Mouse (Mus musculus) liver, embryonic 14.5 days (tissue): Measurements from ENCODE around the gene Ctnna2. TPM values are rescaled to one million over a fixed set of nuclear protein-coding genes. Genes with fewer than 3 reads are reported as not detected.

Source experiments
- ATAC-seq: fragments of 200-750 bp; cut with Nextera tagmentation; 2 replicates; pipeline ENCODE4 v1.8.0; 2017; ENCODE audit warnings: moderate number of reproducible peaks, mild to moderate bottlenecking, moderate library complexity; ENCODE audit not compliant: insufficient read depth
- DNase-seq, 3 experiments: peaks; one replicate each; pipeline ENCODE4 v3.0.0-alpha.2; 2012 to 2013; ENCODE audit warnings: low read depth in 3 of 3, low spot score in 3 of 3
- H3K27ac ChIP-seq: fragments of 300-500 bp; sonication (generic); 2 replicates; pipeline ENCODE4 v1.5.1; 2014; ENCODE audit warnings: moderate library complexity, mild to moderate bottlenecking, control low read depth, inconsistent platforms
- H3K27me3 ChIP-seq: fragments of 300-500 bp; sonication (generic); 2 replicates; pipeline ENCODE4 v1.6.1; 2014; ENCODE audit warnings: mild to moderate bottlenecking, low read length, moderate library complexity; ENCODE audit not compliant: control insufficient read depth, insufficient read depth
- H3K36me3 ChIP-seq: fragments of 300-500 bp; sonication (generic); replicated peaks from 2 replicates; pipeline ENCODE4 v1.6.1; 2014; ENCODE audit warnings: low read depth; ENCODE audit not compliant: control insufficient read depth, insufficient read depth
- H3K4me1 ChIP-seq, 2 experiments: fragments of 200-500 bp in 1 of 2; fragments of 300-500 bp in 1 of 2; sonication (generic) in 1 of 2; replicated peaks; 2 replicates each; pipeline ENCODE4 v1.6.1; 2012 to 2014; ENCODE audit warnings: antibody characterized with exemption in 1 of 2, inconsistent platforms in 1 of 2, low read length in 1 of 2; ENCODE audit not compliant: control insufficient read depth in 2 of 2, insufficient read depth in 2 of 2
- H3K4me2 ChIP-seq: fragments of 300-500 bp; sonication (generic); 2 replicates; pipeline ENCODE4 v1.6.1; 2014; ENCODE audit warnings: low read depth, mild to moderate bottlenecking, control low read depth, moderate library complexity
- H3K4me3 ChIP-seq, 2 experiments: fragments of 200-500 bp in 1 of 2; fragments of 300-500 bp in 1 of 2; sonication (generic) in 1 of 2; 2 replicates each; pipeline ENCODE4 v1.5.1; 2012 to 2014; ENCODE audit warnings: low read depth in 2 of 2, low read length in 2 of 2, mild to moderate bottlenecking in 2 of 2, control low read depth in 1 of 2, inconsistent platforms in 1 of 2, moderate library complexity in 1 of 2; ENCODE audit not compliant: insufficient read depth in 1 of 2
- H3K9ac ChIP-seq: fragments of 300-500 bp; sonication (generic); replicated peaks from 2 replicates; pipeline ENCODE4 v1.6.1; 2014; ENCODE audit warnings: mild to moderate bottlenecking, control low read depth, moderate library complexity
- H3K9me3 ChIP-seq: fragments of 300-500 bp; sonication (generic); 2 replicates; pipeline ENCODE4 v1.6.1; 2016; ENCODE audit warnings: low read length, mixed read lengths; ENCODE audit not compliant: control insufficient read depth
- CTCF ChIP-seq: IDR thresholded peaks from 2 replicates; pipeline ENCODE4 v1.5.1; 2016; ENCODE audit warnings: antibody characterized with exemption, low read depth, control low read depth
- EP300 ChIP-seq: IDR thresholded peaks from 2 replicates; pipeline ENCODE4 v1.6.1; 2016; ENCODE audit warnings: antibody characterized with exemption, low read depth
- WGBS: fragments of 180-500 bp; shearing (Covaris S2); extraction: QIAGEN DNeasy Blood & Tissue Kit; methylation state at CpG from one replicate; pipeline ENCODE4 v1.1.7; 2014; ENCODE audit not compliant: insufficient replicate concordance; 5-methylcytosine and 5-hydroxymethylcytosine counted together
- polyA plus RNA-seq, 2 experiments: library from polyadenylated mRNA; depleted of rRNA in 1 of 2; stranded (reverse) in 1 of 2; unstranded in 1 of 2; fragments of >200 nt; fragmentation: Nextera tagmentation in 1 of 2; extraction: Ambion mirVana in 1 of 2; gene quantifications; 2 replicates each; pipeline versions ENCODE4 v1.2.1 to v1.2.3; 2012 to 2014

Gene Ctnna2
- polyA plus RNA-seq, 2 experiments = 0.08 to 0.14 TPM

DNA sequence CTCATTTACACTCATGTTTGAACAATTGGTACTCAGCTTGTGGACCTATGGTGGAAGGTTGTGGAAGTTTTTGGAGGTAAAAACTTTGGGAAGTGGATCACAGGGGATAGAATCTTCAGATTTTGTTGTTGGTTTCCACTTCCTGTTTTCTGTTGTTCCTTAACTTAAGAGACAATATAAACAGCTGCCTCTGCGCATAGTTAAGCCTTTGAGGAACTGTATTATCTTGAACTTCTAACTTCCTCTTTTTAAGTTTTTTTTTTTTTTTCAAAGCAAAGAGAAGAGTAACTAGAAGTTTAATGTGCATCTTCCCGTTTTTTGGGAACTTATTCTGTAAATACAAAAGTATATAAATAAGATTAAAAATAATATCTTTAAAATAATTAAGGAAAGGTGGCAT, 644.0 kb downstream of the Ctnna2 start:
- Histone ChIP-seq H3K36me3 (no peaks in the 10 kb centered on the region), H3K9ac (no peak overlapping the region), H3K4me2 (no peak overlapping the region), H3K27ac (no peak overlapping the region), H3K9me3 (no peaks in the 10 kb centered on the region), H3K4me1 (no peaks in the 10 kb centered on the region), H3K4me3 (no peak overlapping the region), H3K27me3 (no peaks in the 10 kb centered on the region)
- DNase-seq (no peak), ATAC-seq (no peak)
- no peak for TF ChIP-seq CTCF
- no peak for TF ChIP-seq EP300
- WGBS = 14% methylated on average over 2 of the region's 2 CpGs

DNA sequence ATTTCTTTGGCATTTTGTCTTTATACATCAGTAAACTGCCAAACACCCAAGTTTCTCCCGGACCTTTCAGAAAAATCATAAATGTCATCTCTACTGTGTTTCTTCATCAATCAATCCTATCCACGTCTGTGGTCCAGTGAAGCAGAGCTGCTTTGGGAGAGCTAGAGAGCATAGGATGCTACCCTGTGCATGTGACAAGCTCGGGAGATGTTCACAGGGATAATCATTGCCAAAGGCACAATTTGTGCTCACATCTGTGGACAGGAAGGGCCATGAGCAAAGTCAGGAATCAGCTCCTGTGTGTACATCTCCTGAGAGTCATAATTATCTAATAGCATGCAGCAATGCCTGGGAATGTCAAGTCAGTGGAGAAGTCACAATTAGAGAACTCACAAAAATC, 654.8 kb downstream of the Ctnna2 start:
- TF ChIP-seq EP300 = no peak
- no peak for TF ChIP-seq CTCF
- Histone ChIP-seq H3K27me3 (no peaks in the 10 kb centered on the region), H3K4me2 (no peak overlapping the region), H3K36me3 (no peaks in the 10 kb centered on the region), H3K4me1 (no peaks in the 10 kb centered on the region), H3K27ac (no peak overlapping the region), H3K4me3 (no peak overlapping the region), H3K9me3 (no peaks in the 10 kb centered on the region), H3K9ac (no peak overlapping the region)
- DNase-seq (no peak), ATAC-seq (no peak)
- 38% methylated on average over 3 of the region's 3 CpGs for WGBS

DNA sequence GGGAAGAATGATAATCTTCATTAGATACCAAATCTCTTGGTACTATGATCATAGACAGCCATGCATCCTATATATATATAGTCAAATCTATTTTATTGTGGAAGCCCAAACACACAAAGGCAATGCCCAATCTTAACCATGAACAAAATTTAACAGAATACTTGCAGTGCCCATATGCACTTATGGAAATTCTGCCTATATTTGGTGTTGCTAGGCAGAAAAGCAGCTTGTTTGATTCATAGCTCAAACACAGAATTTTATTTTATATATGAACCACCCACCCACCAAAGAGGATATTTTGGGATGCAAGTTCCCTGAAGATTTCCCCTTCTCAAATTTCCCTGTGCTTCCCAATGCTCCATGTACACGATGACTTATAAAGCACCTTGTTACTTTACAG, 655.2 kb downstream of the Ctnna2 start:
- H3K4me1 ChIP-seq = no peaks in the 10 kb centered on the region
- no peaks in the 10 kb centered on the region for H3K27me3 ChIP-seq
- no peak overlapping the region for H3K4me2 ChIP-seq
- TF ChIP-seq EP300 (no peak), CTCF (no peak)
- no peak overlapping the region for H3K27ac ChIP-seq
- no peak overlapping the region for H3K4me3 ChIP-seq
- no peaks in the 10 kb centered on the region for H3K9me3 ChIP-seq
- ATAC-seq = no peak
- WGBS = 47% methylated on average over 1 of the region's 1 CpGs
- DNase-seq = no peak
- H3K9ac ChIP-seq = no peak overlapping the region
- no peaks in the 10 kb centered on the region for H3K36me3 ChIP-seq

DNA sequence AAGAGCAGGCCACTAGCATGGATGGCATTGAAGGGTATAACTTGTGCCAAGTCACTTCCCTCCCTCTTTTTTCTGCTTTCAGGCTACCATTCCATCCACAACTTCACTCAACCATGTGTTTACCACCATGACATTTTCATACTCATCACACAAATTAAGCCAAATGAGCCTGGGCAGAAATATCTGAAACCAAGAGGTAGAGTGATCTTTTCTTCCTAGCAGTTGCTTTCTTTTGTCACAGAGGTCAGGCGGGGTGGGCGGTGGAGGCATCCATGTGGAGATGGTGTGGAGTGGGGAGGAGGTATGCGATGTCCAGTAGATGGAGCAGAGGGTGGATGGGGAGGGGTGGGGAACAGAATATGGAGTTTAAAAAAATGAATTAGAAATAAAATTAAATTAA, 672.7 kb downstream of the Ctnna2 start:
- TF ChIP-seq EP300 (no peak), CTCF (no peak)
- Histone ChIP-seq H3K9ac (no peak overlapping the region), H3K4me2 (no peak overlapping the region), H3K27me3 (no peaks in the 10 kb centered on the region), H3K27ac (no peak overlapping the region), H3K9me3 (no peaks in the 10 kb centered on the region), H3K36me3 (no peaks in the 10 kb centered on the region), H3K4me1 (no peaks in the 10 kb centered on the region), H3K4me3 (no peak overlapping the region)
- ATAC-seq (no peak), DNase-seq (no peak)
- WGBS = 78% methylated on average over 3 of the region's 3 CpGs

DNA sequence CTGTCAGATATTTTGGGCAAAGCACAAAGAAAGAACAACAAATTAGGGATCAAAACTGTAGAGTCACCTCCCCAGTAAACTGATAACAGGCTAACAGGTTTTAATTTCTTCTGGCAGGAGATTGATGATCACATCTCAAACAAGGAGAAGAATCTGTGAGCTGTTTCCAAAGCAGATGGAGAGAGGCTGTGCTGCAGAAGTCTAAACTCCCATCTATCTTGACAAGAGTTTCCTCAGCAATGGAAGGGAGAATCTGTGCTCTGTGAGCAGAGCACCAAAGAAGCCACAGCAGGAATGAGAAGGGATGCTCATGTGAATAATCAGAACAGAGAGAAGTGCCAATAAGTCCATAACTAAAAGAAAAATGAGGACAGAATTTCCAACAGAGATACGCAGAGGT, 678.2 kb downstream of the Ctnna2 start:
- Histone ChIP-seq H3K27ac (no peak overlapping the region), H3K27me3 (no peaks in the 10 kb centered on the region), H3K4me3 (no peak overlapping the region), H3K36me3 (no peaks in the 10 kb centered on the region), H3K9me3 (no peaks in the 10 kb centered on the region), H3K4me2 (no peak overlapping the region), H3K4me1 (no peaks in the 10 kb centered on the region), H3K9ac (no peak overlapping the region)
- DNase-seq (no peak), ATAC-seq (no peak)
- WGBS = 63% methylated on average over 1 of the region's 1 CpGs
- TF ChIP-seq CTCF (no peak), EP300 (no peak)

DNA sequence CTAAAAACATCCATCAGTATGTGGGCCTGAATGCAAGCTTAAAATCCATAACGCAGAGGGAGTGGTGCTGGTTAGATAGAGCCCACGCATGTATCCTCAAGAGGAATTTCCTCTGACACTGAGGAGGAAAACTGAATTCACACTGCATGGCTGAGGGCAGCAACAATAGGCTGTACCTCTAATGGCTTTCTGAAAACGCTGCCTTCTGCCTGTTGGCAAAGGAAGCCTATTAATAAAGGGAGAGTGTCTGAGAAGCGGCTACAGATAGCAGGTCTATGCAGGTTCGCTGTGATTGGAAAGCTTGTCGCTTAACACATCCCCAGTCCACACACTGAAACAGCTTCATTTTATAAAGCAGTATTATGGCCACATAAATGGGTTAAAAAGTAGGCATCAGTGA, 688.1 kb downstream of the Ctnna2 start:
- no peak for DNase-seq

More for the DNA sequence above, 688.1 kb downstream of the Ctnna2 start:
- H3K27me3 ChIP-seq = no peaks in the 10 kb centered on the region
- no peak for ATAC-seq
- no peak overlapping the region for H3K9ac ChIP-seq
- H3K4me2 ChIP-seq = no peak overlapping the region
- no peaks in the 10 kb centered on the region for H3K4me1 ChIP-seq
- no peak overlapping the region for H3K4me3 ChIP-seq
- H3K9me3 ChIP-seq = no peaks in the 10 kb centered on the region
- 57% methylated on average over 6 of the region's 6 CpGs for WGBS
- H3K36me3 ChIP-seq = no peaks in the 10 kb centered on the region
- no peak overlapping the region for H3K27ac ChIP-seq
- TF ChIP-seq EP300 (no peak), CTCF (no peak)
